Mouse (Mus musculus): ENCODE results near the gene Gng7.
A peak's percentile ranks its signal among the peaks of the same experiment; 100 is the strongest.

The Gng7 gene

DNA sequence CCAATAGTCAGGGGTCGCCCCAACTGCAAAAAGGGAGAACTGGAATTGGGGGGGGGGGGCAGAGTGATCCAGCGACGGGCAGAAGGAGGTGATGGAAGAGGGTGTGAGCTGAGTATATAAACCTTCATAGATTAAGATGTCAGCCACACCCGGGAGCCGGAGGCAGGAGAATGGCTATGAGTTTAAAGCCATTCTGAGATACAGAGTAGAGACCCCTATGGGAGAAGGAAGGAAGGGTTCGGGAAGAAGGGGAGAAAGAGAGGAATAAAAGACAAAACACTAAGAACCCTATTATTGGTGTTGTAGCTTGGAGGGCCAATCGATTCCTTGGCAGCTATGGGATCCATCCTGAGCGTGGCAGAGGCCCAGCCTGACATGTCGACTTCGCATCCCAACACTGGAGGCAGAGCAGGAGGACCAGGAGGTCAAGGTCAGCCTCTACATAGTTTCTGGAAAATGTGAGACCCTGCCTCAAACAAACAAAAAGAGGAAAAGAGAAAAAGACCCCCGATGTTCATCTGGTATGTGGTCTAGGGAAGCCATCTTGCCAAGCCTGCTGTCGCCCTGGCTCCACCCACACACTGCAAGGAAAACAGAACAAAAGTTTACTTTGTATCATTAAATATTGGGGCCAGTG lies 11.0 kb upstream of the Gng7 start, which contains the start of gene Diras1:
Gene Diras1, minus strand, starts transcription at position 24 of the 637 bp plus-strand sequence.
- DNase-seq = no peak

DNA sequence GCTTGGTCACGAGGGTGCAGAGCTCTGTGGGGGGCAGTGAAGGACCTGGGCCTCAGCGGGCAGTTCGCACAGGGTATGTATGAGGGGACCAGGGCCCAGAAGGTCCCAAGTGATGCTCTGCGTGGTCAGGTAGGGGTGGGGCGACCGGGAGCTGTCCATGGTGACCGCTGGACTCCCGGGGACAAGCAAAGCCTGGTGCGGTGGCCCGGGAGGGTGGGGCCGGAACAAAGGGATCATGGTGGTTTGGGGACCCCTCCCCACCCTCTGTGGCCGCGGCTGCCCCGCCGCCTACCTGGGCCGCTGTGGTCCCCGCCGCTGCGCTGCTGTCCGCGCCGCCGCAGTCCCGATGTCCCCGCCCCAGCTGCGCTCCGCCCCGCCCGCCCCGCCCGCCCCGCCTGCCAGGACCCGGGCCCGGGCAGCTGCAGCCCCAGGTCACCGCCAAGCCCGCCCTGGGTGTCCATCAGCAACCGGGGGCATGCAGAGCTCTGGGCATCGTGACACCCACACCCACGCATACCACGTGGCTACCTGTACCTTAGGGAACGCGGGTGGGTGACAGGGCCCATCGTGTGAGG lies 10.4 kb upstream of the Gng7 start:
- DNase-seq = no peak

DNA sequence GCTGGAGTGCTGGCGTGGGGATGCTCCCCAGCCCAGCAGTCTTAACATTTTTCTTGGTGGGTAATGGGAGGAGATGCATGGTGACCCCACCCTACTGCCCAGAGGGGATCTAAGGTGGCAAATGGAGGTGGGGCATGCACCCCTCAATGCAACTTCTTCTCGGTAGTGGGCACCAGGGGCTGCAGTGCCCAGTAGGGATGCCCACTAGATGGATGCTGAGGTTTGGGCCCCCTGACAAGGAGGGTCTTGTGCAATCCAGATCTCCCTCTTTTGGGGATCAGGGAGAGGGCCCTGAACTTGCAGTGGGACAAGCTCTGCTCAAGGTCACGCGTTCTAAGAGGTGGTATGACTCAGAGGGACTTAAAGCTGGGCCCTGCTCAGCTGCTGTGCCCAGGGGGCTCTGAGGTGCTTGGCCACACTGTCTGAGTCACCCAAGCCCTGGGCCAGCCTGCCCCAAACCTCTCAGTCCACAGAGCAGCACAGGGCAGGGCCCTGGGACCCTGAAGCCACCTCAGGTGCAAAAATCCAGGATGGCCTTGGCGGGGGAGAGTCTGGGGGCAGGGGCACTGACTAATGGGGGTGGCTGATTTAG lies 9.7 kb upstream of the Gng7 start:
- no peak for DNase-seq

GRCm38 (mm10) chr10:81022744-81023143 lies 8.0 kb upstream of the Gng7 start:
- DNase-seq = peak; percentile 43

GRCm38 (mm10) chr10:81021547-81022110 lies 6.9 kb upstream of the Gng7 start:
- DNase-seq = no peak

DNA sequence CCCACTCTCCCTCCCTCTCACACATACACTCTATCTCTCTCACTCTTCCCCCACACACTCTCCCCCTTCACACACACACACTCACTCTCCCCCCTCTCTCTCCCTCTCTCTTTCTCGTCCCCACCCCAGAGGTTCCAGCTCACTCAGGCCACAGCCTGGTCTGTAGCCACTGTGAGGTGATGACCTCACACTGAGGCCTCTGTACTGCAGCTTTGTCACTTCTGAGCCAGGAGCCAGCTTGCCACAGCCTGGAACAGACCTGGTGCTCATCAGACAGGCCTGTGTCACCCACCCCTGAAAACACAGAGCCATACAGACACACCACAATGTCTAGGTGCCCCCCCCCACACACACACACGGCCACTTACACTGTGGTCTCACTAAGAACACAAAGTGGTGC lies 5.5 kb upstream of the Gng7 start:
- DNase-seq = no peak

DNA sequence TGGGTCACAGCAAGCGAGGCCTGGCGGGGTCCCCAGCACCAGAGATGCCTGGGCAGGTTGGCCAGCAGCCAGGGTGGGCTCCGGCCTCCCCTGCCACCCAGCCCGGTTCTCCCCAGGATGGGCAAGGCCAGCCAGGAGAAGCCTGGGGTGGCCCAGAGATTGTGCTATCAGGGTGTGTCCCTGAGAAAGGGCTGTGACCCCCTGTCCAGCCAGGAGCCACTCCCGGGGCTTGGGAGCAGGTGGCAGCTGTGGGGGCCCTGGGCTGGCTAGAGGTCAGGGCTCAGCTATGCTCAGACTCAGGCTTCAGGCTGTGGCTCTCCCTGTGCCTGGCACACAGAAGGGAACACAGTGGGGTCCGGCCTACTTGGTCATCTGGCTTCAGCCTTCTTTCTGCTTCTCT lies 4.9 kb upstream of the Gng7 start:
- no peak for DNase-seq

DNA sequence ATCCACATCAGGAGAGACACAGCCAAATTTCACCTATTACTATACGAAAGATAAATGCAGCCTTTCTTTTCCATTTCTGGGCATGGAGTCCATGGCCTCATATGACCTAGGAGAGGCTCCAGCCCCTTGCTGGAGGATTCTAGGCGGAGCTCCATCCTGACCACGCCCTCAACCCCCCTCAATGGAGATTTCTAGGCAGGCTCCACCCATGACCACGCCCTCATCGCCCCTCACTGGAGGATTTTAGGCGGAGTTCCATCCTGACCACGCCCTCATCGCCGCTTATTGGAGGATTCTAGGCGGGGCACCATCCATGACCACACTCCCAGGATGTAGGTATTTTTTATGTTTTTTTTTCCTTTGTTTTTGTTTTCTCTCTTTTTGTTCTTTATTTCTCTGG lies 3.6 kb upstream of the Gng7 start:
- DNase-seq = peak; percentile 68

- peak; percentile 66 for DNase-seq
Observed at GRCm38 (mm10) chr10:81016645-81017044, 1.9 kb upstream of the Gng7 start.

DNA sequence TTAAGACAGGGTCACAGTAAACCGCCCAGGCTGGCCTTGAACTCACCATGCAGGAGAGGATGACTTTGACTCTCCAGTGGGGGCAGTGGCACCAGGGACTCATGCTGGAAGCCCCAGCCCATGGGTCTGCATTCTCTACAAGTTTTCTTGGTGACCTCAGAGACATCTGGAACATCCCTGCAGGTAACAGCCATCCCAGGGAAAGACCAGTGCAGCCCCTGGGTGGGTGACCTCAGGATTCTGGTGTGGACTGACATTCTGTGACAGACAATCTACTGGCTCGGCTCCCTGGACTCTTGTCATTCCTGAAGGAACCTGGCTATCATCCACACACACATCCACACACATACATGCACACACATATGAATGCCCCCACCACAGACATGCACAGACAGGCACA lies 921 bp upstream of the Gng7 start:
- DNase-seq = no peak

DNA sequence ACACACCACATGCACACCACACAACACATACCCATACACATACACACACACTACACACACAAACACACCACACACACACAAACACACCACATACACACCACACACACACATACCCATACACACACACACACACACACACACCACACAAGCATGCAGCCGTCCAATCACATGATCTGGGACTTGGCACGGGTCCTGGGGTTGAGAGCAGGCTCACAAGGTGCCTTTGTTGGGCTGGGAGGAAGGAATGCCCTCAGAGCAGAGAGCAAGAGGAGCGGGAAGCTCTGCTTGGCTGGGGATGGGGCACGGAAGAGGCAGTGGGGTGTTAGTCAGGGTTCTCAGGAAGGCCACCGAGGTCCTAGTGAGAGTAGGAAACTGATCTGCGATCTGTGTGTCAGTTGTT lies 3.9 kb downstream of the Gng7 start:
- DNase-seq = peak; percentile 68

GRCm38 (mm10) chr10:81007240-81007639 lies 7.5 kb downstream of the Gng7 start:
- DNase-seq = no peak

DNA sequence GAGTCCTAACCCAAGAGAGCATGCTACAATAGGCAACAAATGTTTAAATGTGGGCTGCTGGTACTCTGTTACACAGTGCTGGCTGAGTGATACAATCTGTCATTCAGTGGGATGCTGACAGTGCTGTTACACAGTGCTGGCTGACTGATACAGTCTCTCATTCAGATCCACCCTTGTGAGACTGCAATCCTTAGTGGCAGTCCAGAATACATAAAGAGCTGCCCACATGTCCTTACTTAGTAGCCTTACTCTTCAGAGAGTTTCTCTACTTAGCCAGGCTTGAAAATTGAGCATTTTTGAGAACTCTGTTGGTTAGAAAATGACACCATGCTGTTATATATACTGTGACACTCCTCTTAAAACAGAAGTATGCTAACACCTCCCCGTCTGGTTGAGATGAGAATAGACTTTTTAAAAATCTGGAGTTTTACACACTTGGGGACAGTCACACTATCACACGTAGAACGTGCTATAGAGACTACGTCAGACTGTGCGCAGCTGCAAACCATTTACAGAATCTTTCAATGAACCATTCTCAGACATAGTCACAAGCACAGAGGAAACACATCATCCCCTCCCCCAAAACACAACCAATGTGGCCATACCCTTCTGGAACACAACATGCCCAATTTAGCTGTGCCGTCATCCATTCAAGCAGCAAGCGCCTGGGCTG lies 8.6 kb downstream of the Gng7 start:
- DNase-seq = no peak

GRCm38 (mm10) chr10:81001161-81001560 lies 13.6 kb downstream of the Gng7 start:
- DNase-seq = peak; percentile 44

DNA sequence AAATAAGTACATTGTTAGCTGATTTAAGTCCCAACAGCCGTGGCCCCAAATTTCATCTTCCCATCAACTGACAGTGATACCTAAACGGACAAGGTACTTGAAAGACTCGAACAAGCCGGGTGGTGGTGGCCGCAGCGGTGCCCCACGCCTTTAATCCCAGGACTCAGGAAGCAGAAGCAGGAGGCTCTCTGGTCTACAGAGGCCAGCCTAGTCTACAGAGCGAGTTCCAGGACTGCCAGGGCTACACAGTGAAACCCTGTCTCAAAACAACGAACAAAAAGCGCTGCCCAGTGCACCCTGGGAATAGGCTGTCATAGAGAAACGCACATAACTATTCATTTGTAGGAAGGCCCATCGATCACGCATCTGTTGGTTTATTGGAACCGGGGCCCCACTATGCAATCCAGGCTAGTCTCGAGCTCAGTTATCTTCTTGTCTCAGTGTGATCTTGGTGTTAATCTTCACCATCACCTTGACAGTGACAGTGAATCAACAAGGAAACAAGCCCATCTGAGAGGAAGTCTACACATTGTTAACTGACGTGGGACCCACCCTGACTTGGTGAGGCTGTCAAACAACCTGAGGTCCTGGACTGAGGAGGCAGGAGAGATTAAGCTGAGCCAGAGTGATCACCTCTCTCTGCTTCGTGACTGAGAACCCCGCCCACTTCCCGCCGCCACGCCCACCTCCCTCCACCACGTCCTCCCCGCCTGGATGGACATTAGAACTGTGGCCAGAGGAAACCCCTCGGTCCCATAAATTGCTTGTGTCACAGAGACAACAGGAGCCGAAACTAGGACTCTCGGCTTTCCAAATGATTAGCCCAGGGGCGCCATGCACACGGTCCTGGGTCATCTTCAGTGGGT lies 14.3 kb downstream of the Gng7 start:
- DNase-seq = no peak

DNA sequence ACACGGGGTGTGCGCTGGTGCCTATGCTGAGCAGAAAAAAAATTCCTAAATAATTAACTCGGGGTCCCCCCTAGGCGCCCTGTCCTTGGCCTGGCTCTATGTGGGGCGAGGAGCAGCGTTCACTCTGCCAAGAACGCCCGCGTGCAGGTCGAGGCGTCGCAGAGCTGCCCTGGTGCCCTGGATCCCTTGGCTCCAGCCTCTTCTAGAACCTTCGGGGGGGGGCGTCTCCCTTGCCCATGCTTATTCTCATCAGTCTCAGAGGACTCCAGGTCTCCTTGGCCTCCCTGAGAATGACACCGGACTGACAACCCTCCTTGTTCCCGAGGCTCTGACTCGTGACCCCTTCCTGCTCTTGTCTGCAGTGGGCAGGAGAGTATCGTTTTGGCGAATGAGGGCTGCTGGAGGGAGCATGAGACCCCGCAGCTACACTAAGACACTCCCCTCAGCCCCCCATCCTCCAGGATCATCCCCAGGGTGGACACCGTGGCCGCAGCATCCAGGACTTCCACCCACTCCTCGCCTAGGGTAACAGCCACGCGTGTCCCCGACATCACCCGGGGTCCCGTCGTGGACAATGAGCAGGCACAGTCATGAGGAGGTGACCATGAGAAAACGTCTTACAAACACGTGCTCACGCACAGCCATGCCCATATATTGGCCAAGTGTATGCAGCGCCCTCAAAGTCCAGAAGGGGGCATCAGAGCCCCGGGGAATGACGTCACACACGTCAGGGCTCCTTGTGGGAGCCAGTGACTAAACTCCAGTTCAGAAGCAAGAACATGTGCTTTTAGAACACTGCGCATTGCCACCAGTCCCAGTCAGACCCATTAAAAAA lies 15.2 kb downstream of the Gng7 start:
- peak; percentile 92 for DNase-seq

GRCm38 (mm10) chr10:80998778-80999177 lies 16.0 kb downstream of the Gng7 start:
- DNase-seq = peak; percentile 69

DNA sequence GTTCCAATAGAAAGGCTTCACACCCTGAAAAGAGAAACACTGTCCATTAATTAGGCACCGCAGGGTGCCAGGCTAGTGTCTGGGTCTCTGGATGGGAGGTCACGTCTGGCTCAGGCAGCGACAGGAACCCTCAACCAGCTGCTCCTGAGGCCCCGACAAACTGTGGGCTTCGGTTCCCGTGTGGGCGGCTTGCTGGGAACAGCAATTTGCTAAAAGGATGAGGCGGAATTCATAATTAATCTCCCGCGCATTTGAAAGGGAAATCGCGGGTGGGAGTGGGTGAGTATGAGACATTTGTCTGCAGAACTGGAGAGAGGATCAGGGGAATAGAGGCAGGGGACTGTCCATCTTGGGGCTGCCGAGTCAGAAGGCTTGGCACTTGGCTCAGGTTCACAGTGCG lies 16.7 kb downstream of the Gng7 start:
- peak; percentile 35 for DNase-seq

- no peak for DNase-seq
Observed at GRCm38 (mm10) chr10:80997332-80997731, 17.4 kb downstream of the Gng7 start.

DNA sequence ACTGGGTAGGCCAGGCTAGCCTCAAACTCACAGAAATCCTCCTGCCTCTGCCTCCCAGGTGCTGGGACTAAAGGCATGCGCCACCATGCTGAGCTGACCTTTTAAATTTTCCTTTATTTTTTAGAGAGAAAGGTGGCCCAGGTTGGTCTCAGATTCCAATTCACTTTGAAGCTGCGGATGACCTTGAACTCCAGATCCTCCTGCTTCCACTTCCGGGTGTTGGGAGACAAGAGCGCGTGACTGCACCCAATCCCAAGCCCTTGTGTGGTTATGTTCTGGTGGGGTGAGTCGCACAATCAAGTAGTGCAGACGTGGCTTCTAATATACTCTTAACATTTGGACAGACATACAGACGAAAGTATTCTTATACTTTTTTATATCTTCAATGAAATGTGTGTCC lies 18.2 kb downstream of the Gng7 start:
- DNase-seq = no peak

GRCm38 (mm10) chr10:80995091-80995632 lies 19.6 kb downstream of the Gng7 start:
- peak; percentile 88 for DNase-seq
